Mouse (Mus musculus) lung, adult 2 months (tissue): ENCODE results near the gene Kcna7.
"Not testable (repeated sequence)": the region's sequence is repeated elsewhere in the genome, so short reads cannot be mapped to it uniquely, and the experiment has no call there.

Experiments used
- CTCF ChIP-seq: fragments of 200-500 bp; IDR thresholded peaks from 2 replicates; pipeline ENCODE4 v1.5.1; 2011; ENCODE audit warnings: mild to moderate bottlenecking, low read length, control low read depth; ENCODE audit not compliant: insufficient read depth
- POLR2A ChIP-seq: fragments of 200-500 bp; IDR thresholded peaks from 2 replicates; pipeline ENCODE4 v1.6.1; 2011; ENCODE audit warnings: low read depth, mild to moderate bottlenecking, control low read depth, low read length, borderline replicate concordance; ENCODE audit errors: extremely low read depth

DNA sequence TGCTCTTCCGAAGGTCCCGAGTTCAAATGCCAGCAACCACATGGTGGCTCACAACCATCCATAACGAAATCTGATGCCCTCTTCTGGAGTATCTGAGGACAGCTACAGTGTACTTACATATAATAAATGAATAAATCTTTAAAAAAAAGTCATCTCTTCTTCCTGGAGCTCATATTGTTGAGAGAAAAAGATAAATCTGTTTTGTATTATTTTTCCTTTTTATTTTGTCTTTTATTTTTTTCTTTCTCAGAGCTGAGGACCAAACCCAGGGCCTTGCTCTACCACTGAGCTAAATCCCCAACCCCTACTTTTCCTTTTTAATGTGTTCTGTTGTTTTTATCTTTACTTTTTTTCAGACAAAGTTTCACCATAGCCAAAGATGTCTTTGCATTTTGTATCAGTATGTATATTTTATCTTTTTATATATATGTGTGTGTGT lies 9.1 kb upstream of the Kcna7 start:
- not testable (repeated sequence) for TF ChIP-seq CTCF, POLR2A
